In the genomic region with DNA sequence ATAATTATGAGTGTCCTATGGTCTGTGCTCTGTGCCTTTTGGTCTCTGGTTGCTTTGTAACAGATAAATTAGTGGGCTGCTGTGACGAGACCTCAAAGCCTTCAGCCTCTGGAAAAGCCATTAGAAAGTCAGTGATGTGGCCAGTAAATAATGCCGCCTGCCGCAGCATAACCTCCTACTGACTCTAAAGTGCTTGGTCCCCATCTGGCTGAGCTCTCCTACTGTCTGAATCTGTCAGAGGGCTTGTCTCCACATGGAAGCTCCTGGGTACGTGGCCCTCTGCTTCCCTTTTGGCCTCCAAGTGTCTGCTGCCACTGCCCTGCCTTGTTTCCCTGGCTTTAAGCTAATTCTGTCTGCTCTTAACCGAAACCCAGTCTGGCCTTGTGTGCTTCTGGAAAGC, we compare ENCODE assay signal across 17 mouse cellular contexts. TPM values are rescaled to one million over a fixed set of nuclear protein-coding genes. Genes with fewer than 3 reads are reported as not detected.
DNase-seq lines count a peak whose midpoint lies in the region; ATAC-seq and TF ChIP-seq lines count a peak whose summit lies in the region.
"Had no signal": no experiment of that assay in that cellular context is flagged by ENCODE, and none has a peak within 500 bp of the region (broad histone marks: within the 10 kb centered on the region; RNA-seq: fewer than 3 reads in every experiment).

No protein-coding gene starts in this region.

- no peak for ATAC-seq in heart, embryonic 16.5 days (replicated peaks; ENCODE audit: extremely low read depth, insufficient read depth, low FRiP score)
- ATAC-seq in lung, postnatal 0 days: no peak

- H3K36me3 ChIP-seq in heart, embryonic 16.5 days (ENCODE audit: control insufficient read depth, insufficient read depth): peaks cover 43% of the 10 kb centered on the region
- peaks cover 9% of the 10 kb centered on the region; the same call in 1 of the 2 replicates for H3K36me3 ChIP-seq in lung, postnatal 0 days (ENCODE audit: insufficient read depth, low read length)

- WGBS in heart, embryonic 16.5 days: 65% methylated on average over 5 of the region's 5 CpGs
- 72% methylated on average over 5 of the region's 5 CpGs for WGBS in lung, postnatal 0 days

- no peak for TF ChIP-seq EP300 in lung, postnatal 0 days (IDR thresholded peaks at IDR 0.05)

- no peaks in the 10 kb centered on the region for H3K9me3 ChIP-seq in heart, embryonic 16.5 days (replicated peaks; ENCODE audit: control insufficient read depth, low read length)
- no peaks in the 10 kb centered on the region for H3K9me3 ChIP-seq in lung, postnatal 0 days (ENCODE audit: low read length)
- H3K9me3 ChIP-seq: lung, embryonic 15.5 days; neural tube, embryonic 15.5 days had no signal

- no peak overlapping the region for H3K9ac ChIP-seq in heart, embryonic 16.5 days (ENCODE audit: low read length)
- H3K9ac ChIP-seq in lung, postnatal 0 days (replicated peaks; ENCODE audit: low read depth): no peak overlapping the region
- H3K9ac ChIP-seq: lung, embryonic 15.5 days; neural tube, embryonic 15.5 days had no signal

- intact Hi-C loops in gastrocnemius, adult 2 months (cut with DNase I): no loop called here
- intact Hi-C loops in gastrocnemius, postnatal 36 days (cut with DNase I): no loop called here

- peaks cover 30% of the 10 kb centered on the region for H3K4me1 ChIP-seq in heart, embryonic 16.5 days (ENCODE audit: control insufficient read depth, insufficient read depth, low read length)
- peaks cover 9% of the 10 kb centered on the region; the same call in 1 of the 2 replicates for H3K4me1 ChIP-seq in lung, postnatal 0 days (ENCODE audit: insufficient read depth, low read depth, low read length)

- H3K4me2 ChIP-seq in heart, embryonic 16.5 days (ENCODE audit: low read depth, low read length): no peak overlapping the region
- H3K4me2 ChIP-seq in lung, postnatal 0 days (replicated peaks; ENCODE audit: low read depth, low read length): no peak overlapping the region
- H3K4me2 ChIP-seq: lung, embryonic 15.5 days; neural tube, embryonic 15.5 days had no signal

- H3K27ac ChIP-seq in gastrocnemius, adult 2 months: peak overlapping the region; percentile 70
- peak overlapping the region; percentile 7; the same call in 1 of the 2 replicates for H3K27ac ChIP-seq in heart, embryonic 16.5 days (ENCODE audit: low read length)
- no peak overlapping the region for H3K27ac ChIP-seq in lung, postnatal 0 days (ENCODE audit: low read length)
- H3K27ac ChIP-seq: lung, embryonic 15.5 days; neural tube, embryonic 15.5 days had no signal

- DNase-seq in gastrocnemius, adult 2 months: no peak
- no peak for DNase-seq in gastrocnemius, postnatal 36 days
- no peak for DNase-seq in heart, postnatal 4 days
- peak; percentile 42 for DNase-seq in lung, postnatal 0 days (ENCODE audit: low spot score)
- no peak for DNase-seq in lung, adult 18-20 months
- DNase-seq in urinary bladder, postnatal 10 days (ENCODE audit: low spot score): no peak
- DNase-seq in adrenal gland, postnatal 36 days: no peak
- DNase-seq: cerebellum, postnatal 25 days; kidney, adult 8-10 months; layer of hippocampus, adult 9-11 months; liver; retina, postnatal 1 day had no signal

- no peak overlapping the region for H3K4me3 ChIP-seq in gastrocnemius, adult 2 months
- no peak overlapping the region for H3K4me3 ChIP-seq in heart, embryonic 16.5 days (ENCODE audit: low read length)
- no peak overlapping the region for H3K4me3 ChIP-seq in lung, postnatal 0 days (ENCODE audit: low read depth, low read length)
- H3K4me3 ChIP-seq: lung, embryonic 15.5 days; neural tube, embryonic 15.5 days had no signal

- TF ChIP-seq CTCF in gastrocnemius, adult 2 months (IDR thresholded peaks at IDR 0.05): no peak
- no peak for TF ChIP-seq CTCF in lung, postnatal 0 days (IDR thresholded peaks at IDR 0.05)

- H3K27me3 ChIP-seq in heart, embryonic 16.5 days (ENCODE audit: control insufficient read depth, insufficient read depth, low read length): no peaks in the 10 kb centered on the region
- no peaks in the 10 kb centered on the region for H3K27me3 ChIP-seq in lung, postnatal 0 days (replicated peaks; ENCODE audit: insufficient read depth, low read length)
- H3K27me3 ChIP-seq: lung, embryonic 15.5 days; neural tube, embryonic 15.5 days; Patski had no signal

RNA-seq across cellular contexts. Expression of a gene that starts 17.8 kb away (rescaled TPM):
- 10 to 100 TPM; 27.8 to 31.3 TPM for total RNA-seq in gastrocnemius, adult 2 months (2021)
- 10 to 100 TPM; 28.1 to 34.1 TPM for total RNA-seq in gastrocnemius, postnatal 36 days (2021)
- polyA plus RNA-seq in heart, embryonic 16.5 days (2015; fragmentation: Nextera tagmentation; extraction: Ambion mirVana): 166 and 168 TPM in 2 replicates
- 100 to 1,000 TPM; 104 to 105 TPM for total RNA-seq in heart, postnatal 4 days (2021)
- 85.7 and 89.7 TPM in 2 replicates for polyA plus RNA-seq in lung, postnatal 0 days (2015; fragmentation: Nextera tagmentation; extraction: Ambion mirVana)
- 100 to 1,000 TPM; 131 to 134 TPM for total RNA-seq in adrenal gland, postnatal 36 days (2021)

RNA-seq across cellular contexts. Expression of a gene that starts 47.3 kb away (rescaled TPM):
- 1 to 10 TPM; 1.2 to 2.2 TPM for total RNA-seq in gastrocnemius, adult 2 months (2021)
- total RNA-seq in gastrocnemius, postnatal 36 days (2021): 1 to 10 TPM; 2.2 to 2.6 TPM
- polyA plus RNA-seq in heart, embryonic 16.5 days (2015; fragmentation: Nextera tagmentation; extraction: Ambion mirVana): 7.6 and 8.9 TPM in 2 replicates
- 1 to 10 TPM; 7.7 to 8.7 TPM for total RNA-seq in heart, postnatal 4 days (2021)
- polyA plus RNA-seq in lung, postnatal 0 days (2015; fragmentation: Nextera tagmentation; extraction: Ambion mirVana): 39.0 and 42.2 TPM in 2 replicates
- 10 to 100 TPM; 51.6 to 70.4 TPM for total RNA-seq in adrenal gland, postnatal 36 days (2021)
- total RNA-seq: megakaryocyte-erythroid progenitor cell, adult 5-6 weeks had no signal

RNA-seq across cellular contexts. Expression of a gene that starts 48.5 kb away (rescaled TPM):
- 10 to 100 TPM; 22.0 to 24.0 TPM for total RNA-seq in gastrocnemius, adult 2 months (2021)
- total RNA-seq in gastrocnemius, postnatal 36 days (2021): 10 to 100 TPM; 20.3 to 22.7 TPM
- 4.9 and 6.4 TPM in 2 replicates for polyA plus RNA-seq in heart, embryonic 16.5 days (2015; fragmentation: Nextera tagmentation; extraction: Ambion mirVana)
- 10 to 100 TPM; 27.0 to 27.9 TPM for total RNA-seq in heart, postnatal 4 days (2021)
- polyA plus RNA-seq in lung, postnatal 0 days (2015; fragmentation: Nextera tagmentation; extraction: Ambion mirVana): 10.9 and 11.7 TPM in 2 replicates
- total RNA-seq in adrenal gland, postnatal 36 days (2021): 10 to 100 TPM; 41.1 to 45.6 TPM

Comparison
In these comparisons a context has a peak if more than half of its experiments do, and no peak if none do; other contexts are left out.
1. RNA of a gene that starts 47.3 kb away (total RNA-seq): 51.6 to 70.4 TPM in adrenal gland, postnatal 36 days; 7.7 to 8.7 TPM in heart, postnatal 4 days, 2.2 to 2.6 TPM in gastrocnemius, postnatal 36 days and 1.2 to 2.2 TPM in gastrocnemius, adult 2 months; every median in the first group is over 4 times any median in the second.